Mouse (Mus musculus) ovary, postnatal 14 days (tissue): Measurements from ENCODE around the gene Icam2.
"Not testable (repeated sequence)": the region's sequence is repeated elsewhere in the genome, so short reads cannot be mapped to it uniquely, and the experiment has no call there.

Experiments
- DNase-seq: peaks from one replicate; pipeline ENCODE4 v3.0.0; 2022; ENCODE audit warnings: low spot score

Gene Icam2

DNA sequence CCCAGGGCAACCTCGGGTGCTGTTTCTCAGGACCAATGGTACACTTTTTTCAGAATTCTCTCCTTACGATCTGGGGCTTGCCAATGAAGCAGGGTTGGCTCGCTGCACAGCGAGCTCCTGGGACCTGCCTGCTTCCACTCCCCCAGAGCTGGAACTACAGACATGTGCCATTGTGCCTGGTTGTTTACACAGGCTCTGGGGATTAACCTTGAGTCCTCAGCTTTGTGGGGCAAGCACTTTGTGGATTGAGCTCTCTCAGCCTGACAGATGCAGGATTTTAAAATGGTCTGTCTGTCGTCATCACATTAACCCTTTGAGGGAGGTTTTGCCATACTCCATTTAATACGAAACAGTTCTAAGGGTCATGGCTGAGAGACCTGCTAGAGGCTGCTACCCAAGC lies 43.0 kb downstream of the Icam2 start:
- DNase-seq, result no peak

DNA sequence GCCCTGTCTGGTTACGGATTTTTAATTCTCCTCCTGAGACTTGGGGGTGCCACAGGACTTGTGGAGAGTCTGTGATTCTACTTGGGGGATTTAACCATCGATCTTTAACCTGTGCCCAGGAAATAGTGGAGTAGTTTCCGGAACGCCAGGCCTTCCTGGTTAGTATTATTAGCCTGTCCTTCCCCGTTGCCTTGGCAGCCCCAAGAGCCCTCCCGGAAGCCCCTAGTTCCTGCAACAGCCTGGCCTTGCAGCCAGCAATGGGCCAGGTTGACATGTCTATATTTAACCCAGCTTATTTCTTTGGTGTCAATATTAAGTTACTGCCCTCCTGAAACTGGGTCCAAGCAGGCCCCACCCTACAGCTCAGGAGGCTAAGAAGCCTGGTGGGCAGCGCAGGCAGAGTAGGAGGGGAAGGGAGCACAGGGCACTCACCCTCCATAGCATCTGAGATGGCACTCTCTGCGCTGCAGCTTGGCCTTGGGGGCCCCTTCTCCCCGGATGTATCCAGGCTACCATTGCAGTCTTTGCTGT lies 46.8 kb downstream of the Icam2 start:
- DNase-seq, result no peak

DNA sequence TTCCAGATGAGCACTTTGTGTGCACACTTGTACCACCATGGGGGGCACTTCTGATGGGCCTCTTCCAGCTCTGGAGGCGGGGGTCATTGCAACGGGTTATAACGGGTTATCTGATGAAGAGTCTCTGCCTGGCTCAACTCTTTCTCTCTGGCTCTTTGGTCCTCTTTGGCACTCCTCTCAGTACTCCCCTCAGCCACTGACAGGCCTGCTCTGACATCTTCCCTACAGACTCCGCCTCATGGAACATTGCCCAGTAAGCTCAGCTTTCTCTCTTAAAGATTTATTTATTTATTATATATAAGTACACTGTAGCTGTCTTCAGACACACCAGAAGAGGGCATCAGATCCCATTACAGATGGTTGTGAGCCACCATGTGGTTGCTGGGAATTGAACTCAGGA lies 48.6 kb downstream of the Icam2 start:
- DNase-seq, result not testable (repeated sequence)

DNA sequence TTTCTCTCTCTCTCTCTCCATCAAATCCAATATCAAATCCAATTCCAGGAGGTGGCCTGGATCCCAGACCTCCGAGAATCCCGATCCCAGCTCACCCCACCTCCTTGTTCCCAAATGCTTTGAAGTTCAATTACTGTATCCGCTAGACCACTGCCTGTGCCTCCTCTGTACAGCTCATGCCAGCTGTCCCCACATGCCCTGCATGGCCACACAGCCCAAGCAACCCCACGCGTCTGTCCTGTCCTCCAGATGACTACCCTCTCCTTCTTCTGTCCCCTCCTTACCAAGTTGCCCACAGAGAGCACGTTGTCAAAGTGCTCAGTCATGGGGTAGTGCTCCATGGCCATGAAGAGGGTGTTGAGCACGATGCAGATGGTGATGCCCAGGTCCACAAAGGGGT lies 49.0 kb downstream of the Icam2 start:
- no peak for DNase-seq

DNA sequence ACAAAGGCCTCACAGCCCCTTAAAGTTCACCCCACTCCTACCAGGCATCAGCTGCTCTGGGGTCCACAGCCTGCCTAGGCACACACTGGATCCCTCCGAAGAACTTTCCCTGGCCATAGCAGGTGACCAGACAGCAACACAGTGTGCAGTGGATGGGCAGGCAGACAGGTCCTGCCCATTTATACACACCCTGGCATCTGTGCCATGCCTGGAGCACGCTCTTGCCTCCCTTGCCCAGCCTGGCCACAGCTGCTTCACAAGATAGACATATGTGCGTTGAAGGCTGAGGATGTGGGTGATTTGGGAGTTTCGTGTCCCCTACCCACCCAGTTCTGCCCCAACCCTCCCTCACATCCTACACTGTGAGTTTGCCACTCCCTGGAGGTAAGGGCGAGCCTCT lies 49.8 kb downstream of the Icam2 start:
- DNase-seq, result no peak

DNA sequence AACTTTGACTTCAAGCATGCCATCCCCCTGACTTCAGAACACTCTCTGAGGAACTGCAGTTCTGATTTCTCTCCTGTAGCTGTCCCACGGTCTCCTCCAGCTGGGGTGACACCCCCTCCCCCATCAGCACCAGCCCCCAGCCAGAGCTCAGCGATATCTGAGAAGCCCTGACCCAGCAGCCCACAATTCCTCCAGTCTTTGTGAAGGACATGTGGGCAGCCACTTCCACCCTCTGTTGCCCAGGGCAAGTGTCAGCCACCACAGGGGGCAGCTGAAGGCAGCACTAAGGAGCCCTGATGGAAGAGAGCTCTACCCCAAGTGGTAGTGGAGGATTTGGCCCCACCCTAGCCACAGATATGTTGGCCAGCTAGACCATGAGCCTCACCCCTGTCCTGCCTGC lies 53.8 kb downstream of the Icam2 start:
- DNase-seq, result no peak

DNA sequence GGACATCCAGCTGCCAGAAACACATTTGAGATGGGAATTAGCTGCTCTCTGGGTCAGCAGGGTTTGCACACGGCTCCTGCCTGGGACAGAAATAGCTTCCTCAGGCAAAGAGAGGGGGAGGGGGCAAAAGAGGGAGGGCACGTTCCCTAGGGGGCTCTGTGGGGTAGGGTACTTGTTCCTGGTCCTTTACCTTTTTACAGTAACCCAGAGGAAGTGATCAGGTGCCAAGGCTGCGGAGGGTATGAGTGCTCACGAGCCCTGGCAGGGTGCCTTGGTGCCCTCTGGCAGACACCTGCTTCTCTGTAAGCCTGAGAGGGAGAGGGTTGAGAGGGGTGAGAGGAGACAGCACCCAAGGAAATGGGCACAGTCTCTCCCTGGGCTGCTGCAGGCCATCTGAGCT lies 55.4 kb downstream of the Icam2 start:
- DNase-seq, result no peak

DNA sequence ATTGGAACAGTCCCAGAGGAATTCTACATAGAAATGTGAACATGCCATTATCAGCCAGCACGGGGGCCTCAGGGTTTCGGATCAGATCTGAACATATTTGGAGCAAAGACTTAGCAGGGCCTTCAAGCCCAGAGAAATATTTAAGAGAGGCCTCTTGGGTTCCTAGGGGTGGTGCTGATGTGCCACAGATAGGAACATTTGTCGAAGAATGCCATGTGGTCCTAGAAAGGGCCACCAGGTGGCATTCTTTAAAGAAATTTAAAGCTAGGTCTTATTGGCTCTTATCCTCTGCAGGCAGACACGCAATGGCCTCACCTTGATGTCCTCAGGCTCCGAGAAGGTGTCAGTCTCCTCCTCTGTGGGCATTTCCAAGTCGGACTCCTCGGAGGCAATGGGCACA lies 58.2 kb downstream of the Icam2 start:
- DNase-seq, result no peak

DNA sequence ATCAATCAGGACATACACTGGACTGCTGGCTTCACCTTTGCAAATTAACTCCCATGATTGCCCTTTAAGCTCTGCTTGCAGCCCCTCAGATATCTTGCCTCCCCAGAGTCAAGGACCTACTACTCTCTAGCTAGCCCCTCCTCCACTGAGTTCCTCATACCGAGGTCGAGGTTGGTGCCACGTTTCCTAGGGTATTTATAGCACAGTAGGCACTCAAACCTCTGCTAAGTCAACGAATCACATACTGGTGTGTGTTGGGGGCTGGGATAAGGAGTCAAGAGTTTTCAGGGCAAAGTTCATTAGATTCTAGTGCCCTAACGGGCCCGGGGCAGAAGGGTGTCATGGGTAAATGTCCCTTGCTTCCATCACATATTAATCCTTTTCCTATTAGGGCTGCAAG lies 58.7 kb downstream of the Icam2 start:
- DNase-seq, result no peak

DNA sequence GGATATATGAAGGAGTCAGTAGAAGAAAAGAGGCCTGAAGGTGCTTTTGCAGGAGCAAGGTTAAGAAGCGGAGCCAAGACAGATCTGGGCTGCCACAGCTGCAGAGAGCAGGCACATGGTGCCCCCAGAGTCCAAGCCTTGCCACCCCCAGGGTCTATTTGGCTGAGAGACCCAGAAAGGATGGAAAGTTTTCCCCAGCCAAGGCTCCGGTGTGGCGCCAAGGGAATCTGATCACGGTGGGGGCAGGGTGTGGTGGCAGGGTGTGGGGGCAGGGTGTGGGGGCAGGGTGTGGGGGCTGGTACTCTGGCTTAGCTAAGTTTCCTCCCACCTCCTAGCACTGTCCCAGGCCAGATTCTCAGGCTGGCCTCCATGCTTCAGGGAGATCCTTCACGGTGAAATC lies 59.4 kb downstream of the Icam2 start:
- no peak for DNase-seq
